Mouse (Mus musculus) neural tube, embryonic 11.5 days (tissue): ENCODE measurements at regions not wholly inside any gene's neighbourhood (a gene's known extent, or its start where the extent isn't known, plus 50 kb on each side); places are given as distances from the start of the nearest gene placed in this dataset.

ENCODE experiments used
- ATAC-seq: fragments of 200-750 bp; cut with Nextera tagmentation; 2 replicates; pipeline ENCODE4 v1.8.0; 2017; ENCODE audit warnings: moderate number of reproducible peaks, mild to moderate bottlenecking, moderate TSS enrichment, moderate library complexity; ENCODE audit not compliant: insufficient read depth, low FRiP score, low TSS enrichment
- DNase-seq: peaks from one replicate; pipeline ENCODE4 v3.0.0-alpha.2; 2015; ENCODE audit warnings: low spot score
- H3K27ac ChIP-seq: fragments of 300-500 bp; sonication (generic); 2 replicates; pipeline ENCODE4 v1.5.1; 2014; ENCODE audit warnings: low read depth, mild to moderate bottlenecking, low read length
- H3K27me3 ChIP-seq: fragments of 300-500 bp; sonication (generic); 2 replicates; pipeline ENCODE4 v1.6.1; 2014; ENCODE audit warnings: mild to moderate bottlenecking, low read length, mixed read lengths; ENCODE audit not compliant: control insufficient read depth, insufficient read depth
- H3K36me3 ChIP-seq: fragments of 300-500 bp; sonication (generic); 2 replicates; pipeline ENCODE4 v1.6.1; 2014; ENCODE audit warnings: mild to moderate bottlenecking, low read length, moderate library complexity, mixed read lengths; ENCODE audit not compliant: control insufficient read depth, insufficient read depth
- H3K4me1 ChIP-seq: fragments of 300-500 bp; sonication (generic); 2 replicates; pipeline ENCODE4 v1.6.1; 2014; ENCODE audit warnings: low read length, mixed read lengths; ENCODE audit not compliant: control insufficient read depth, insufficient read depth
- H3K4me2 ChIP-seq: fragments of 300-500 bp; sonication (generic); 2 replicates; pipeline ENCODE4 v1.6.1; 2014; ENCODE audit warnings: low read depth, mild to moderate bottlenecking, moderate library complexity
- H3K4me3 ChIP-seq: fragments of 300-500 bp; sonication (generic); 2 replicates; pipeline ENCODE4 v1.5.1; 2014; ENCODE audit warnings: low read depth, low read length
- H3K9ac ChIP-seq: fragments of 300-500 bp; sonication (generic); 2 replicates; pipeline ENCODE4 v1.6.1; 2014; ENCODE audit warnings: mild to moderate bottlenecking, low read length
- H3K9me3 ChIP-seq: fragments of 300-500 bp; sonication (generic); 2 replicates; pipeline ENCODE4 v1.6.1; 2016; ENCODE audit warnings: low read length; ENCODE audit not compliant: control insufficient read depth
- WGBS: fragments of 180-500 bp; shearing (Covaris S2); extraction: QIAGEN DNeasy Blood & Tissue Kit; methylation state at CpG from one replicate; pipeline ENCODE4 v1.1.7; 2014; 5-methylcytosine and 5-hydroxymethylcytosine counted together

DNA sequence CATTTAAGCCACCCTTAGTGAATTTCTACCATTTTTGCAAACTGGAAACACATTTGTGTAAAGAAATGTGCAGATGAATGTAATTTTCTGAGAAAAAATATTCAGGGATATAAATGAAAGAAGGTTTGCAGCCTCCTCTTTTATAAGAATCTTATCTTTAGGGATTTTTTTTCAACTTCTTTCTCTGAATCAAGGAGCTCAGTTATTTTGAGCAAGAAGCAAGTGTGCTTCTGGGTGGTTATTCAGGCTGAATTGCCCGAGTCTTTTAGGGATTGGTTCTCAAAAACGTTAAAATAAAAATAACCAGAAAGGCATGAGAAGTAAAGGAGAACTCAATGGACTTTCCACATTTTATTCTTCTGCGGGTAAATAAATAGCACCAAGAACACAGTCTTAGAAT lies 666.0 kb upstream of the Map3k7 start:
- WGBS, result 92% methylated on average over 3 of the region's 3 CpGs
- DNase-seq, result no peak

DNA sequence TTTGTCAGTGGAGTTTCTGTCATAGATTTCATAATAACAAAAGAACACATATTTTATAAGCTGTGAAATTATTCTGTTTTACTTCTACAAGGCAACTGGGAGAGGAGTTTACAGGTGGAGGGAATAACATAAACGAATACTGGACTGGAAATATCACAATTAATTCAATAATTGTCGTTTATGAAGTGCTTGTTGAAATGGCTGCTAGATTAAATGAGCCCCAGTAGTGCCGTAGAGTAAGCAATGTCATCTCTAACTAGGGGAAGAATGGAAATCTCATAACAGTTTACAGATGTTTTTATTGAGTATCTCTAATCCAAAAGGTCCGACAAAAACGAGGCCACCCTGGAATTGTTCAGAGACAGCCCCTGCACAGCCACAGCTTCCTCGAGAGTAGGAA lies 644.6 kb upstream of the Map3k7 start:
- H3K27me3 ChIP-seq, result no peaks in the 10 kb centered on the region
- no peaks in the 10 kb centered on the region for H3K36me3 ChIP-seq
- no peak overlapping the region for H3K4me2 ChIP-seq
- ATAC-seq (no peak), DNase-seq (no peak)
- no peak overlapping the region for H3K4me3 ChIP-seq
- H3K9me3 ChIP-seq, result no peaks in the 10 kb centered on the region
- no peaks in the 10 kb centered on the region for H3K4me1 ChIP-seq
- WGBS, result 77% methylated on average over 6 of the region's 6 CpGs
- H3K9ac ChIP-seq, result no peak overlapping the region
- no peak overlapping the region for H3K27ac ChIP-seq

More for the DNA sequence above, 666.0 kb upstream of the Map3k7 start:
- no peak overlapping the region for H3K4me2 ChIP-seq
- ATAC-seq, result no peak
- H3K4me1 ChIP-seq, result no peaks in the 10 kb centered on the region
- no peaks in the 10 kb centered on the region for H3K9me3 ChIP-seq
- no peaks in the 10 kb centered on the region for H3K27me3 ChIP-seq
- no peak overlapping the region for H3K4me3 ChIP-seq
- H3K27ac ChIP-seq, result no peak overlapping the region
- no peaks in the 10 kb centered on the region for H3K36me3 ChIP-seq
- H3K9ac ChIP-seq, result no peak overlapping the region

DNA sequence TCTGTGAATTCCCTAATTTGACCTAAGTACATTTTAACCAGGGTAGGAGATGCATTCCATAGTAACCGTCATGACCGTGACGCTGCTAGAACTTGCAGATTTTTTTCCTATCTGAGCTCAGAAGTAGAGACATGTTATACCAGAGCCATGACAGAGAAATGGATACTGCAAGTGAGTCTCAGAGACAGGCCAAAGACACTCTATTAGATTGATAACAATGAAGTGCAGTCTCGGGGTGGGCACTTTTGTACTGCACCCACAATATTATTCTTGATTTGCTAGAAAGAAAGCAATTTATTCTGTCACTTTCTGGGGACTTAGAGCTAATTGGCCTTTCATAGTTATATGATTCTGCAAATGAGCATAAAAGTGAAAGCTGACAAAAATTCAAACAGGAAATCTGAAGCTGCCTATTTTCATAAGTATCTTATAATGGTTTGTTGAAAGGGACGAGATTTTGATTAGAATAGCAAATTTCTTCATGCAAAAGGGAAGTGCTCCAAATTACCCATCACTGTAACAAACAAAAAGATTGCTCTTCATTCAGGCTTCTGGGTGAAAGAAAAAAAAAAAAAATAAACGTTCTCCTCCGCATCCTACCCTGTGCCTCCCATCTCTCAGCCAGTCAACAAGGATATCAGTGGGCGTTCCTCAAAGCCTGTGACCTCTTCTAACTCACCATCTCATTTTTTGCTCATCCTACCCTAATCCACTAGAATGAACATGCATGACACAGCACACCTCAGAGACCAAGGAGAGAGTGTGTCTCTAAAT lies 643.0 kb upstream of the Map3k7 start:
- 80% methylated on average over 8 of the region's 8 CpGs for WGBS
- H3K4me3 ChIP-seq, result no peak overlapping the region
- no peaks in the 10 kb centered on the region for H3K9me3 ChIP-seq
- no peak overlapping the region for H3K27ac ChIP-seq
- no peak overlapping the region for H3K9ac ChIP-seq
- no peaks in the 10 kb centered on the region for H3K36me3 ChIP-seq
- H3K4me2 ChIP-seq, result no peak overlapping the region
- no peaks in the 10 kb centered on the region for H3K4me1 ChIP-seq
- H3K27me3 ChIP-seq, result no peaks in the 10 kb centered on the region
- DNase-seq, result no peak
- ATAC-seq, result no peak

DNA sequence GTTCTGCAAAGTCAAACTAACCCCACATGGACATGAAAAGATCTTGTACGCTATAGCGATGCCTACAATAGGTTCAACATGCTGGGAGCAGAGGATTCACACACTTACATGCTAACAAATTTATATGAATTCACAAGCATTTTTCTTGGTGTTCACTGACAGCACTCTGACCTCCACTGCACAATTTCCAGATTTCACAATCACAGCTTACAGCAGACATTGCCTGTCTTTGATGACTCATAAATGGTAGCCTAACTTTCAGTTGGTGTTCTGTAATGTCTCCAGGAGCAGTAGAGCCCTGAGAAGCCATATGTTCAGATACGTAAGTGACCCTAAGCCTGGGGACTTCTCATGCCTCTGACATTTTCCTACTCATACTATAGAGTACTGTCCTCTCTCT lies 640.1 kb upstream of the Map3k7 start:
- H3K27ac ChIP-seq, result no peak overlapping the region
- DNase-seq (no peak), ATAC-seq (no peak)
- no peaks in the 10 kb centered on the region for H3K4me1 ChIP-seq
- no peak overlapping the region for H3K4me3 ChIP-seq
- no peaks in the 10 kb centered on the region for H3K9me3 ChIP-seq
- H3K27me3 ChIP-seq, result no peaks in the 10 kb centered on the region
- H3K36me3 ChIP-seq, result no peaks in the 10 kb centered on the region
- H3K4me2 ChIP-seq, result no peak overlapping the region
- no peak overlapping the region for H3K9ac ChIP-seq
- WGBS, result 94% methylated on average over 3 of the region's 3 CpGs

DNA sequence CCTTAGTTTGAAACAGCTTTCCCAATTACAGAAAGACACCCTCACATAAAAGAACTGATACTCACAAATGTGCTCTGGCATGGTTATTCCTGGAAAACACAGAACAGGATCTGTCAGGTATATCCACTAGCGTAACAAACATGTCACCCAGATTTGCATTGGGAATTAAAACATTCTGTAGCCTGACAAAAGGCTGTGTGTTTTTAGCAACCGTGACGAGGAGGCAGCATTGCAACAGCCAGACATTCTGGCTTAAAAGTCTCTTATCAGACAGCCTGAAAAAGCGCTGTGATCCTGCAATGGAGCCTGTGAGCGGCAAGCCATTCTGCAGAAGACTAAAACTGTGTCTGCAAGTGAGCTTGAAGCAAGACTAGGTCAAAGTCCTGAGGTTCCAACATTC lies 635.1 kb upstream of the Map3k7 start:
- H3K27me3 ChIP-seq, result no peaks in the 10 kb centered on the region
- no peaks in the 10 kb centered on the region for H3K4me1 ChIP-seq
- H3K36me3 ChIP-seq, result no peaks in the 10 kb centered on the region
- H3K4me3 ChIP-seq, result no peak overlapping the region
- H3K27ac ChIP-seq, result no peak overlapping the region
- 74% methylated on average over 5 of the region's 5 CpGs for WGBS
- H3K4me2 ChIP-seq, result no peak overlapping the region
- DNase-seq (no peak), ATAC-seq (no peak)
- no peak overlapping the region for H3K9ac ChIP-seq
- no peaks in the 10 kb centered on the region for H3K9me3 ChIP-seq

DNA sequence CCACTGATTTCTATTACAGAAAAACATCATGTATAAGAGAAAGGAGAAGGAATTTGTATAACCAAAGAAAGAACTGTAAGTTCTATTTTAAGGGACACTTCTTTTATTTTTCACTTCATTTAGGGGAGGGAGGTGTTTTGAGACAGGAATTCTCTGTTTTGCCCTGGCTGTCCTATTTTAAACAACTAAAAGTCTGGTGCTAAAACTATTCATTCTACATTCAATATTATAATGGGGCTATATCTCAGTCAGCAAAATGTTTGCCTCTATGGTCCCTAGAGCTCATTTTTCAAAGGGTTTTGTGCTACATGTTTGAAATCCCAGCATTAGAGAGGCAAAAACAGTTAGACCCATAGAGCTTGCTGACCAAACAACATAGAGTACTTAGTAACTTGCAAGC lies 632.8 kb upstream of the Map3k7 start:
- DNase-seq (no peak), ATAC-seq (no peak)
- Histone ChIP-seq H3K9ac (no peak overlapping the region), H3K27ac (no peak overlapping the region), H3K27me3 (no peaks in the 10 kb centered on the region), H3K9me3 (no peaks in the 10 kb centered on the region), H3K4me1 (no peaks in the 10 kb centered on the region), H3K4me2 (no peak overlapping the region), H3K36me3 (no peaks in the 10 kb centered on the region), H3K4me3 (no peak overlapping the region)

DNA sequence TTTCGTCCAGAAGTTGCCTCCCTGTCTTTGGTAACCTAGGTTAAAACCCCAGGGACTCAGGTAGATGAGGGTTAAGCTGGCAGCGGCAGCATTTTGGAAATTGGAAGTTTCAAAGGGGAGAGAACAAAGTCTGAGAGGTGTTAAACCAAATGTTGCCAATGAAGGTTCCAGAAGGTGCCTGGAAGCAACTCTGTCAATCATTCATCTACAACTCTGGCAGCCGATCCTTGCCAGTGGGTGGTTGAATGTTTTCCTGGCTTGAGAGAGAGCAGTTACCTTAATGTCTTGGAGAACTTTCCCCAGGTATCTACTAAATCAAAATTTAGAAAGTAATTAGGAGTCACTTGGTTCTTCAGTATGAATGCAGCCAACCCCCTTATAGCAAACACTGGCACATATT lies 628.2 kb upstream of the Map3k7 start:
- H3K9me3 ChIP-seq, result no peaks in the 10 kb centered on the region
- H3K4me3 ChIP-seq, result no peak overlapping the region
- H3K4me2 ChIP-seq, result no peak overlapping the region
- H3K9ac ChIP-seq, result no peak overlapping the region
- no peaks in the 10 kb centered on the region for H3K4me1 ChIP-seq
- WGBS, result 78% methylated on average over 3 of the region's 3 CpGs
- no peaks in the 10 kb centered on the region for H3K27me3 ChIP-seq
- no peak overlapping the region for H3K27ac ChIP-seq
- H3K36me3 ChIP-seq, result no peaks in the 10 kb centered on the region
- DNase-seq (no peak), ATAC-seq (no peak)

DNA sequence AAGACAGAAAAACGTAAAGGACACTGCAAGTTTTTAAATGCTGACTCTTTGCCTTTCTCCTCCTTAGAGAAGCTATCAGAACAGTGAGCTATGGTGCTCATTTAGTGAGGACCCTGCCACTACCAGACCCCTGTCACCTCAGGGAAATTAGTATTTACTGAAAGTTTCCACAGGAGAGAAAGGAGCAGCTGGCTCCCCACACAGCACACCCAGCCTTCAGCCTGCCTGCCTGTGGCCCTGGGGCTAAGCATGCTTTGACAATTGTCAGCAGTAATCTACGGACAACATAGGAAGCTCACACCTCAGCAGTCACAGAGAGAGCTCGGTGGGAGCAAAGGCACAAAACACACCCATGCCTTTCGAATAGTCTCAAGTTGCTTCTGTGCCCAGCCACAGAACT lies 625.9 kb upstream of the Map3k7 start:
- no peaks in the 10 kb centered on the region for H3K36me3 ChIP-seq
- H3K27me3 ChIP-seq, result no peaks in the 10 kb centered on the region
- no peaks in the 10 kb centered on the region for H3K4me1 ChIP-seq
- H3K4me3 ChIP-seq, result no peak overlapping the region
- H3K4me2 ChIP-seq, result no peak overlapping the region
- H3K27ac ChIP-seq, result no peak overlapping the region
- no peaks in the 10 kb centered on the region for H3K9me3 ChIP-seq
- H3K9ac ChIP-seq, result no peak overlapping the region
- ATAC-seq, result no peak
- no peak for DNase-seq
- WGBS, result 58% methylated on average over 4 of the region's 4 CpGs

DNA sequence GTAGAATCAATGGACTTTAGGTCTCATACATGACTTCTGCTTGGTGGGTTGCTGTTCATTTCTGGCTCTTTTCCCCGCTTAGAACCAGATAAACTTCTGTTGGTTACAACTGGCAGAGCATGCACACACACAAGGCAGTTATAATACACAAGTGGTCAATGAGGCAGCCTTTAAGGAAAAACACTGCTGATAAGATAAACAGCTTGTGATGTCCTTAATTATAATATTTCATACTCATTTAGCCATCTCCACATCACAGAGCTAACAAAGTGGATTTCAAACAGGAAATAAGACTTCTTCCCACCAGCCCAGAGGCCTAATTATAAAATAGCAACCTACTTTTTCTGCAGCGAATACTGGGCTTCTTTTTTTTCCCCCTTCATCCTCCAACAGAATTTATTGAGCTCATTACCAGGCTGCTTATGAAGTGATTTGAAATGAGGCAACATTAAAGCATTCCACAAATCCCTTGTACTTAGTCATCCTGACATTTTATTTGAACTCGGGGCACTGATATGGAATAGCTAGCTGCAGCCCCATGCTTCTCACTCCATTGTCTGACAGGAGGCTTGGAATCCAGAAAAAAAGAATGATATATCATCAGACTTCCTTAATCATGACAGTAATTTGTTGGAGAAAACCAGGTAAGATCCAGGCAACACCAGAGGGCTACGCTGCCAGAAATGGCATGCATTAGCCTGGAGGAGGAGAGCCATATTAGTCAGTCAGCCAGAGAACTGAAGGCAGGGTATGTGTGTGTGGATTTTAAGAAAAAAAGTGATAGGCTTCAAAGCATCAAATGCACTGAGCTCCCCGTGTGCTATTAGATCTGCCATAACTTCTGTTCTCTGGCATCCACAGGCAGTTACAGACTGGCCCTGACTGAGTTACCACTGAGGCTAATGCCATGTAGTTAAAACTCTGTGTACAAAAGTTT lies 620.3 kb upstream of the Map3k7 start:
- H3K36me3 ChIP-seq, result no peaks in the 10 kb centered on the region
- H3K9ac ChIP-seq, result no peak overlapping the region
- H3K4me3 ChIP-seq, result no peak overlapping the region
- no peaks in the 10 kb centered on the region for H3K9me3 ChIP-seq
- H3K27ac ChIP-seq, result no peak overlapping the region
- no peak for DNase-seq
- no peak overlapping the region for H3K4me2 ChIP-seq
- 71% methylated on average over 5 of the region's 5 CpGs for WGBS
- ATAC-seq, result no peak
- no peaks in the 10 kb centered on the region for H3K27me3 ChIP-seq
- no peaks in the 10 kb centered on the region for H3K4me1 ChIP-seq
